Mouse (Mus musculus): Measurements from ENCODE around the gene Gm21170. TPM values are rescaled to one million over a fixed set of nuclear protein-coding genes. Genes with fewer than 3 reads are reported as not detected.

The Gm21170 gene
- polyA plus RNA-seq (2017; shearing (Covaris generic)) = not detected

GRCm38 (mm10) chrY:47690998-47691397 is at the start of gene Gm21170:
Gm21170 (minus strand) TSS chrY:47691098.

Other genes starting within 250 kb of the Gm21170 start
- gene Gm21256, start 240.1 kb downstream of the Gm21170 start, polyA plus RNA-seq (2017; shearing (Covaris generic)) = not detected